Mouse (Mus musculus) hindbrain, embryonic 14.5 days (tissue): ENCODE results near the gene Xylt1. TPM values are rescaled to one million over a fixed set of nuclear protein-coding genes. Genes with fewer than 3 reads are reported as not detected.

ENCODE experiments used
- ATAC-seq: fragments of 200-750 bp; cut with Nextera tagmentation; 2 replicates; pipeline ENCODE4 v1.8.0; 2017; ENCODE audit warnings: moderate number of reproducible peaks, mild to moderate bottlenecking, moderate TSS enrichment, moderate library complexity; ENCODE audit not compliant: low FRiP score
- DNase-seq: peaks from one replicate; pipeline ENCODE4 v3.0.0-alpha.2; 2015; ENCODE audit warnings: low spot score
- H3K27ac ChIP-seq: fragments of 300-500 bp; sonication (generic); 2 replicates; pipeline ENCODE4 v1.5.1; 2014; ENCODE audit warnings: mild to moderate bottlenecking, moderate library complexity
- H3K27me3 ChIP-seq: fragments of 300-500 bp; sonication (generic); 2 replicates; pipeline ENCODE4 v1.6.1; 2014; ENCODE audit warnings: mild to moderate bottlenecking, low read length, mixed read lengths; ENCODE audit not compliant: control insufficient read depth, insufficient read depth
- H3K36me3 ChIP-seq: fragments of 300-500 bp; sonication (generic); replicated peaks from 2 replicates; pipeline ENCODE4 v1.6.1; 2014; ENCODE audit not compliant: control insufficient read depth, insufficient read depth
- H3K4me1 ChIP-seq: fragments of 300-500 bp; sonication (generic); replicated peaks from 2 replicates; pipeline ENCODE4 v1.6.1; 2014; ENCODE audit warnings: antibody characterized with exemption, low read length, mixed read lengths; ENCODE audit not compliant: control insufficient read depth, insufficient read depth
- H3K4me2 ChIP-seq: fragments of 300-500 bp; sonication (generic); replicated peaks from 2 replicates; pipeline ENCODE4 v1.6.1; 2014; ENCODE audit warnings: mild to moderate bottlenecking, moderate library complexity
- H3K4me3 ChIP-seq: fragments of 300-500 bp; sonication (generic); replicated peaks from 2 replicates; pipeline ENCODE4 v1.5.1; 2014; ENCODE audit warnings: mild to moderate bottlenecking, low read length
- H3K9ac ChIP-seq: fragments of 300-500 bp; sonication (generic); 2 replicates; pipeline ENCODE4 v1.6.1; 2014
- H3K9me3 ChIP-seq: fragments of 300-500 bp; sonication (generic); 2 replicates; pipeline ENCODE4 v1.6.1; 2016; ENCODE audit warnings: low read length; ENCODE audit not compliant: control insufficient read depth
- WGBS: fragments of 180-500 bp; shearing (Covaris S2); extraction: QIAGEN DNeasy Blood & Tissue Kit; methylation state at CpG from one replicate; pipeline ENCODE4 v1.1.7; 2014; 5-methylcytosine and 5-hydroxymethylcytosine counted together
- polyA plus RNA-seq: library from polyadenylated mRNA; unstranded; fragments of >200 nt; fragmentation: Nextera tagmentation; extraction: Ambion mirVana; gene quantifications from 2 replicates; pipeline ENCODE4 v1.2.1, GENCODE M21; 2014

The Xylt1 gene
- polyA plus RNA-seq, 1 experiment from 2014 or later: 4.3 TPM

DNA sequence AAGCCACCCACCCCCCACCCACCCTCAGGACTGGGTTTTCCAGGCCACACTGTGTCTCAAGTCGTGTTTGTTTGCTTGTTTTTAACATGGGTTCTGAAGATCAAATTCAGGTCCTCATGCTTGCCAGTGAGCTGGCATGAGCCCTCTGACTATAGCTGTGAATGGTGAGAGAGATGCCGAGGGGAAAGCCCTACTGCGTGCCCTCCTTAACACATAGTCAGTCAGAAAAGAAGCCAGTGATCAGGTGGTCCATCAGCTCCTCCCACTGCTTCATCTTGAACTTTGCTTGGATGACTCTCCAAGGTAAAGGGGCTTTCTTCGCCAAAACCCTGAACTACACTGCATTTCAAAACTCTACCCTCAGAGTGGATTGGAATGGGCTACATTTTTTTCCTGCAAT is 183.8 kb downstream of the Xylt1 start:
- H3K4me3 ChIP-seq: no peak overlapping the region
- H3K9ac ChIP-seq: no peak overlapping the region
- 86% methylated on average over 4 of the region's 4 CpGs for WGBS
- ATAC-seq: no peak
- DNase-seq: no peak
- H3K36me3 ChIP-seq: no peaks in the 10 kb centered on the region
- H3K9me3 ChIP-seq: no peaks in the 10 kb centered on the region
- H3K27me3 ChIP-seq: 0 out of 2 replicates have a peak, but pooled peaks cover 6% of the 10 kb centered on the region
- H3K4me1 ChIP-seq: 0 out of 2 replicates have a peak, but pooled peaks cover 10% of the 10 kb centered on the region
- no peak overlapping the region for H3K27ac ChIP-seq
- no peak overlapping the region for H3K4me2 ChIP-seq

DNA sequence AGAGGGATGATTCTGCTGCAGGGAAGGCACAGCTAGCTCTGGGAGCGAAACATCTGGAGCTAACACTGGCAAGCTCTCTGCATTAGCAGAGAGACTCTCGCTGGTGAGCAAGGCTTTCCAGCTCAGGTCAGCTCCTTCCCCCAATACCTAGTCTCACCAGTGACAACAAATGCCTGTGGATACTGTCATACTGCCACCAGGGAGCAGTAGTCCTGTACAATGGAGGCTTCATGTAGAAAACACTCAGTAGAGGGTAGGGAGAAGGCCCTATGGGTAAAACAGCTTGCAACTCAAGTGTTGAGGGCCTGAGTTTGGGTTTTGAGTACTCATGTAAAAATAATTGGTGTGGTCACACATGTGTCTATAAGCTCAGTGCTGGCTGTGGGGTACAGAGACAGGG is 185.3 kb downstream of the Xylt1 start:
- ATAC-seq: no peak
- H3K9me3 ChIP-seq: no peaks in the 10 kb centered on the region
- no peaks in the 10 kb centered on the region for H3K36me3 ChIP-seq
- no peak overlapping the region for H3K4me2 ChIP-seq
- H3K4me3 ChIP-seq: no peak overlapping the region
- 64% methylated on average over 2 of the region's 2 CpGs for WGBS
- no peak overlapping the region for H3K9ac ChIP-seq
- peaks cover 10% of the 10 kb centered on the region; the same call in 1 of the 2 replicates for H3K4me1 ChIP-seq
- no peak for DNase-seq
- H3K27me3 ChIP-seq: 0 out of 2 replicates have a peak, but pooled peaks cover 6% of the 10 kb centered on the region
- no peak overlapping the region for H3K27ac ChIP-seq

DNA sequence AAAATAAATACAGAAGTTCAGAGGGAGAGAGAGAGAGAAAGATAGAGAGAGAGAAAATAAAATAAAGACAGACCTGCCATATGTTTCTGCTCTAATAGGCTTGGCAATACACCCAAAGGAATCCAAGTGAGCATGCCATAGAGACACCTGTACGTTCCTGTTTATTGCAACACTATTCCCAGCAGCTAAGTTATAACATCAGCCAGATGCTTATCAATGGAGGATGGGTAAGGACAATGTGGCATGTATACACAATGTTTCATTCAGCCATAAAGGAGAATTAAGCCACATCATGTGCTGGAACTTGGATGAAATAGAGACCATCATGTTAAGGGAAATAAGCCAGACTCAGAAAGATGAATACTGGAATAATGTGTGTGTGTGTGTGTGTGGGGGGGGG is 186.1 kb downstream of the Xylt1 start:
- no peak overlapping the region for H3K9ac ChIP-seq
- 0 out of 2 replicates have a peak, but pooled peaks cover 6% of the 10 kb centered on the region for H3K27me3 ChIP-seq
- H3K27ac ChIP-seq: no peak overlapping the region
- 64% methylated on average over 1 of the region's 1 CpGs for WGBS
- DNase-seq (no peak), ATAC-seq (no peak)
- no peak overlapping the region for H3K4me2 ChIP-seq
- H3K4me1 ChIP-seq: peaks cover 10% of the 10 kb centered on the region; the same call in 1 of the 2 replicates
- no peaks in the 10 kb centered on the region for H3K9me3 ChIP-seq
- H3K36me3 ChIP-seq: no peaks in the 10 kb centered on the region
- H3K4me3 ChIP-seq: no peak overlapping the region

DNA sequence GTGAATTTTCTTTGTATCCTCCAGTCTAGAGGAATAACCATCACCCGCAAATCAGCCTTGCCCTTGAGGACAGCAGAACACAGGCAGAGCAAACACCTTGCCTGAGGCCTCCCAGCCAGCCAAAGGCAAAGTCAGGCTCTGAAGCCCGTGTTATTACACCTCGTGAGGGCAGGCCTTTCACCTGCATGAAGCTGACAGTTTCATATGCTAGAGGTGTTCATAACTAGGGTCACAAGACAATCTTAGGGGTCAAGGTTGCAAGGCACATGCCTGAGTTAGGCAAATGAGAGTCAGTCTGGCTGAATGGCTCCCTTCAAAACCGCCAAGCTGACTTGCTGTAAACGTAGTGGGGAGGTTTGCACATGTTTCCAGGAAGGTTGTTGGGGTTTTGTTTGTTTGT is 186.5 kb downstream of the Xylt1 start:
- peaks cover 10% of the 10 kb centered on the region; the same call in 1 of the 2 replicates for H3K4me1 ChIP-seq
- ATAC-seq (no peak), DNase-seq (no peak)
- 76% methylated on average over 5 of the region's 5 CpGs for WGBS
- H3K9me3 ChIP-seq: no peaks in the 10 kb centered on the region
- 0 out of 2 replicates have a peak, but pooled peaks cover 6% of the 10 kb centered on the region for H3K27me3 ChIP-seq
- no peaks in the 10 kb centered on the region for H3K36me3 ChIP-seq
- H3K9ac ChIP-seq: no peak overlapping the region
- H3K27ac ChIP-seq: no peak overlapping the region
- H3K4me2 ChIP-seq: no peak overlapping the region
- H3K4me3 ChIP-seq: no peak overlapping the region

DNA sequence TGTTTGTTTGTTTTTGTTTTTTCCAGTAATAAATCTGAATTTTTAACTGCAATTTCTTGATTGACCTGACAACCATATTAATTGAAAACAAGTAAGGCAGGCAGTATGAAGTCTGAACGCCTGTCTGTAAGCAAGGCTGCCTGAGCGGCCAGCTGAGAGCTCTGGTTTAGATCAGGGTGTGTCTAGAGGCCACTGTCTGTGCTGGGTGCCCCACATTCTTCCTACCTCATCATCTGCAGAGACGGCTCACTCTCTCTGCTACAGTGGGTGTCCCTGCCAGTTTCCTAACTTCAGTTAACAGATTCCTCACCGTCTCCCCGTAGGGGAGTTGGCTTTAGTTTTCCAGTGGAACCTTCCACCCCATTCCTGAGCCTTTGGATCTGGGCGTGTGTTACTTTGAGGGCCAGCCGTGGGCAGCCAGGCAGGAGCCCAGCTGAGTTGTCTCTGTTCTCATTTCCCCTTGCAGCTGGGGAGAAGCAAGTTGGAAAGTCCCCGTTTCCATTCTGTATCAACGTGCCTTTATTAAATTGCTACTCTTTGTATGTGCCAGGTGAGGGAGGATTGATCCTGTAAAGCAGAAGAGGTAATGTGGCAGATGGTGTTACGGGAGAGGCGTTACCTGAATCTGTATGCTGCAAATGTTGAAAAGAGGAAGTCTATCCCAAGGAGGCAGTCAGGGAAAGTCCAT is 187.0 kb downstream of the Xylt1 start:
- Histone ChIP-seq H3K9me3 (no peaks in the 10 kb centered on the region), H3K27me3 (0 out of 2 replicates have a peak, but pooled peaks cover 6% of the 10 kb centered on the region), H3K4me1 (peaks cover 10% of the 10 kb centered on the region; the same call in 1 of the 2 replicates), H3K27ac (no peak overlapping the region), H3K4me3 (no peak overlapping the region), H3K9ac (no peak overlapping the region), H3K36me3 (no peaks in the 10 kb centered on the region), H3K4me2 (no peak overlapping the region)
- DNase-seq (no peak), ATAC-seq (no peak)
- 91% methylated on average over 11 of the region's 11 CpGs for WGBS

DNA sequence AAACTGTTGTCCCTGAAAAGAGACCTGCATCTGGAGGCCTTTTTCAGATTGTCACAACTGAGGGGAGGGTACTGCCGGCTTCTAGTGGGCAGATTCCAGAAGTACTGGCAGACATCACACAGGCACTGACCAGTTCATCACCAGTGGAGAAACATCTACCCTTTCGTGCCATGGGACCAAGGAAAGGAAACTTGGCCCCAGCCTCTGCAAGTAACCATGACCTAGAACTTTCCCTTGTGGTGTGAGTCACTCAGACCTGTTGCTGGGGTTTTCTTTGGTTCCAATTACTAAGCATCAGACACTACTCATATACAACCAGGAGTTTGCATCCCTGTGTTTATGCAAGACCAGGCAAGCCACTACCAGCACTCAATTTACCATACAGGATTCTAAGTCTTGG is 190.4 kb downstream of the Xylt1 start:
- no peaks in the 10 kb centered on the region for H3K27me3 ChIP-seq
- no peak overlapping the region for H3K4me2 ChIP-seq
- DNase-seq (no peak), ATAC-seq (no peak)
- 89% methylated on average over 2 of the region's 2 CpGs for WGBS
- H3K9me3 ChIP-seq: no peaks in the 10 kb centered on the region
- no peaks in the 10 kb centered on the region for H3K36me3 ChIP-seq
- H3K4me3 ChIP-seq: no peak overlapping the region
- H3K9ac ChIP-seq: no peak overlapping the region
- H3K27ac ChIP-seq: no peak overlapping the region
- no peaks in the 10 kb centered on the region; the same call in 1 of the 2 replicates for H3K4me1 ChIP-seq

DNA sequence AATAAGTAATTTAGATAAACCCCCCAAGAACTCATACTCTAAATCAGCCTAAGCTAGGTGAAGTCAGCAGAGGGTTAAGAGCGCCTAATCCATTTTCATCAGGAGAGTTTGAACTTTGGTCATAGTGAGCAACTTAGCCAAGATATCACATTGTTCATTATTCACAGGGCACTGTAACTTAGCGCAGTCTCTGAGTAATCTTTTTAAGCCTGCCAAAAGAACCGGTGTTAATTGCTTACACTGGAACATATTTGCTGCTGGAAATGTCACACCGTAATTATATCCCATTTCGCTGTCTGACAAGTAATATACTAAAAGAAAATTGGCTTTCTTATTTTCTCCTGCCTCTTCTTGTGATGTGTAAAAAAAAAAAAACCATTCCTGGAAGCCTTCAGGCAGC is 190.9 kb downstream of the Xylt1 start:
- DNase-seq (no peak), ATAC-seq (no peak)
- Histone ChIP-seq H3K27me3 (no peaks in the 10 kb centered on the region), H3K36me3 (no peaks in the 10 kb centered on the region), H3K4me1 (no peaks in the 10 kb centered on the region; the same call in 1 of the 2 replicates), H3K4me3 (no peak overlapping the region), H3K4me2 (no peak overlapping the region), H3K9ac (no peak overlapping the region), H3K27ac (no peak overlapping the region), H3K9me3 (no peaks in the 10 kb centered on the region)
- WGBS: 72% methylated on average over 5 of the region's 5 CpGs

DNA sequence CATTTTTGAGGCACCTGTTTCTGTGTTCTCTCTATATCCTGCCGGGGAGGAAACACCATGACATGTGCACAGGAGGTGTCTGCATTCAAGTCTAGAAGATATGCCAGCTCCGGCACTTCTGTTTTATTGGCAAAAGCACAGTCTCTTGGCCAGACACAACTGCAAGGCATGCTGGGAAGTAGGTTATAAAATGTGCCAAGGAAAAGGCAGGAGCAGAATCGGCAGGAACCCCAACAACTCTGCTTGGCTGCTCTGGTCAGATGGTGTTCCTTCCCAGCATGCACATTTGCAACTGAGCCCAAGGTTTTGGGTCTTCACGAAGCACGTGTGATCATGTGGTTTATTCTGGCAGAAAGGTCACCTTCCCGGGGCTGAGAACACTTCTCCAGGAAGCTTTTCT is 192.4 kb downstream of the Xylt1 start:
- Histone ChIP-seq H3K27ac (no peak overlapping the region), H3K9me3 (no peaks in the 10 kb centered on the region), H3K4me1 (no peaks in the 10 kb centered on the region; the same call in 1 of the 2 replicates), H3K27me3 (no peaks in the 10 kb centered on the region), H3K9ac (no peak overlapping the region), H3K36me3 (no peaks in the 10 kb centered on the region), H3K4me2 (no peak overlapping the region), H3K4me3 (no peak overlapping the region)
- ATAC-seq (no peak), DNase-seq (no peak)
- 79% methylated on average over 6 of the region's 6 CpGs for WGBS

DNA sequence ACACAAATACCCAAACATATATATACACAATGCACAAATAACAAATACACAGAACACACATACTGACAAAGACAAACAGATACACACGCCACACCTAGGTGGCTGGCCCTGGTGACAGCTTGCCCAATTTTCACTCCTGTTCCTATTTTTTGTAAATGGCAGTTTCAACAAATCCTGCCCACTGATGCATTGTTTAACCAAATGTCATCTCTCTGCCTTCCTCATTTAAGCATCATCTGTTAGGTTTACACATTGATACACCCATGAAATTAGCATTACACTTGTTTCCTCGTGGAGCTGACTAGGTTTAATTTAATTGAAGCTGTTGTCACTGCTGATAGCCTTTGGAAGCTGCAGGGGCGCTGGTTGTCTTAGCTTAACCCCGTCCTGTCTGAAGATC is 194.6 kb downstream of the Xylt1 start:
- DNase-seq (no peak), ATAC-seq (no peak)
- Histone ChIP-seq H3K4me3 (no peak overlapping the region), H3K4me1 (no peaks in the 10 kb centered on the region; the same call in 1 of the 2 replicates), H3K9ac (no peak overlapping the region), H3K27me3 (no peaks in the 10 kb centered on the region), H3K27ac (no peak overlapping the region), H3K4me2 (no peak overlapping the region), H3K9me3 (no peaks in the 10 kb centered on the region), H3K36me3 (no peaks in the 10 kb centered on the region)
- WGBS: 37% methylated on average over 4 of the region's 4 CpGs
